Comparison of ENCODE assay signal across 20 mouse cellular contexts in genomic region chr2:119174866-119175265, GRCm38 (mm10). TPM values are rescaled to one million over a fixed set of nuclear protein-coding genes. Genes with fewer than 3 reads are reported as not detected.
DNase-seq lines count a peak whose midpoint lies in the region; ATAC-seq and TF ChIP-seq lines count a peak whose summit lies in the region.
"Had no signal": no experiment of that assay in that cellular context is flagged by ENCODE, and none has a peak within 500 bp of the region (broad histone marks: within the 10 kb centered on the region; RNA-seq: fewer than 3 reads in every experiment).

No protein-coding gene starts in this region.

- DNase-seq in forebrain, embryonic 10.5 days (ENCODE audit: extremely low spot score, low spot score), result no peak
- no peak for DNase-seq in forebrain, embryonic 11.5 days (ENCODE audit: low spot score)
- peak; percentile 31 for DNase-seq in kidney, postnatal 10 days
- no peak for DNase-seq in kidney, adult 9 months
- DNase-seq in 3T3-L1 (ENCODE audit: low read depth, low spot score), result peak; percentile 72
- no peak for DNase-seq in thymus, postnatal 0 days (ENCODE audit: low spot score)
- no peak for DNase-seq in adipocyte (ENCODE audit: low spot score)
- DNase-seq: cerebellum, adult 18-20 months; cerebellum, postnatal 36 days; gastrocnemius, postnatal 36 days; liver, embryonic 13.5 days; lung, embryonic 14.5 days; right cerebral cortex, postnatal 25 days; thymus, postnatal 14 days had no signal

- peak overlapping the region; percentile 58 for H3K27ac ChIP-seq in forebrain, embryonic 10.5 days
- H3K27ac ChIP-seq in forebrain, embryonic 11.5 days (ENCODE audit: low read depth, low read length), result no peak overlapping the region
- H3K27ac ChIP-seq in embryonic fibroblast, embryonic 13.5 days (ENCODE audit: insufficient read depth, low read length), result peak overlapping the region; percentile 29; the same call in 1 of the 2 replicates
- H3K27ac ChIP-seq: forebrain, embryonic 15.5 days; limb, embryonic 13.5 days; liver, embryonic 13.5 days had no signal

- no peak for TF ChIP-seq POLR2A in embryonic fibroblast, embryonic 13.5 days (IDR thresholded peaks at IDR 0.05; ENCODE audit: low read depth, low read length)

- H3K9me3 ChIP-seq in forebrain, embryonic 10.5 days, result no peaks in the 10 kb centered on the region
- H3K9me3 ChIP-seq in forebrain, embryonic 11.5 days (ENCODE audit: control insufficient read depth, low read length), result no peaks in the 10 kb centered on the region
- H3K9me3 ChIP-seq: forebrain, embryonic 15.5 days; limb, embryonic 13.5 days; liver, embryonic 13.5 days had no signal

- H3K4me1 ChIP-seq in forebrain, embryonic 10.5 days, result peaks cover 37% of the 10 kb centered on the region
- H3K4me1 ChIP-seq in forebrain, embryonic 11.5 days (replicated peaks; ENCODE audit: control insufficient read depth, insufficient read depth, low read length), result peaks cover 6% of the 10 kb centered on the region; the same call in 1 of the 2 replicates
- peaks cover 13% of the 10 kb centered on the region for H3K4me1 ChIP-seq in embryonic fibroblast, embryonic 13.5 days (ENCODE audit: control insufficient read depth, insufficient read depth, low read length)

- H3K4me2 ChIP-seq in forebrain, embryonic 11.5 days (ENCODE audit: low read depth, low read length, severe bottlenecking), result no peak overlapping the region
- H3K4me2 ChIP-seq: forebrain, embryonic 15.5 days; limb, embryonic 13.5 days; liver, embryonic 13.5 days; lung, embryonic 14.5 days had no signal

- no peak for ATAC-seq in forebrain, embryonic 11.5 days (replicated peaks; ENCODE audit: low FRiP score)
- ATAC-seq: forebrain, embryonic 15.5 days; hindbrain, embryonic 16.5 days; intestine, embryonic 16.5 days had no signal

- no peak overlapping the region for H3K4me3 ChIP-seq in forebrain, embryonic 10.5 days
- H3K4me3 ChIP-seq in forebrain, embryonic 11.5 days (ENCODE audit: low read depth, low read length), result no peak overlapping the region
- H3K4me3 ChIP-seq in embryonic fibroblast, embryonic 13.5 days (ENCODE audit: insufficient read depth, low read length), result no peak overlapping the region
- H3K4me3 ChIP-seq: erythroblast, embryonic 14.5 days; forebrain, embryonic 15.5 days; limb, embryonic 13.5 days; liver, embryonic 13.5 days had no signal

- no peak overlapping the region; the same call in 1 of the 2 replicates for H3K9ac ChIP-seq in forebrain, embryonic 11.5 days (ENCODE audit: low read length)
- H3K9ac ChIP-seq: forebrain, embryonic 15.5 days; limb, embryonic 13.5 days; liver, embryonic 13.5 days; lung, embryonic 14.5 days had no signal

- WGBS in forebrain, embryonic 10.5 days, result 66% methylated on average over 14 of the region's 14 CpGs
- WGBS in forebrain, embryonic 11.5 days, result 61% methylated on average over 14 of the region's 14 CpGs

- H3K27me3 ChIP-seq in forebrain, embryonic 10.5 days (ENCODE audit: poor library complexity, severe bottlenecking), result no peaks in the 10 kb centered on the region
- H3K27me3 ChIP-seq in forebrain, embryonic 11.5 days (ENCODE audit: control insufficient read depth, insufficient read depth, low read length), result no peaks in the 10 kb centered on the region
- H3K27me3 ChIP-seq: forebrain, embryonic 15.5 days; limb, embryonic 13.5 days; liver, embryonic 13.5 days had no signal

- peaks cover 38% of the 10 kb centered on the region for H3K36me3 ChIP-seq in forebrain, embryonic 10.5 days (replicated peaks)
- H3K36me3 ChIP-seq in forebrain, embryonic 11.5 days (ENCODE audit: control insufficient read depth, insufficient read depth, low read length), result no peaks in the 10 kb centered on the region

- TF ChIP-seq CTCF in embryonic fibroblast, embryonic 13.5 days (IDR thresholded peaks at IDR 0.05; ENCODE audit: borderline replicate concordance, insufficient read depth, low read length), result no peak

RNA-seq across cellular contexts. Expression of gene Gm14137, which starts 0.6 kb away (rescaled TPM):
- 0.90 and 0.93 TPM in 2 replicates for polyA plus RNA-seq in forebrain, embryonic 10.5 days (2016; fragmentation: Nextera tagmentation; extraction: Ambion mirVana)
- 0.28 and 0.29 TPM in 2 replicates for polyA plus RNA-seq in forebrain, embryonic 11.5 days (2014; fragmentation: Nextera tagmentation; extraction: Ambion mirVana)
- 0.32 TPM in 1 of 2 replicates, not detected in the other for polyA plus RNA-seq in embryonic fibroblast, embryonic 13.5 days (2011; ENCODE audit: insufficient read length, low read depth, missing spikeins)
- 0.37 and 0.44 TPM in 2 replicates for polyA plus RNA-seq in thymus, postnatal 0 days (2015; fragmentation: Nextera tagmentation; extraction: Ambion mirVana)
- polyA plus RNA-seq: erythroblast, embryonic 14.5 days had no signal

RNA-seq across cellular contexts. Expression of gene Gchfr, which starts 7.3 kb away (rescaled TPM):
- 5.6 and 6.2 TPM in 2 replicates for polyA plus RNA-seq in forebrain, embryonic 10.5 days (2016; fragmentation: Nextera tagmentation; extraction: Ambion mirVana)
- 2.7 and 4.1 TPM in 2 replicates for polyA plus RNA-seq in forebrain, embryonic 11.5 days (2014; fragmentation: Nextera tagmentation; extraction: Ambion mirVana)
- polyA plus RNA-seq in embryonic fibroblast, embryonic 13.5 days (2011; ENCODE audit: insufficient read length, low read depth, missing spikeins), result 1.9 and 3.7 TPM in 2 replicates
- polyA plus RNA-seq in thymus, postnatal 0 days (2015; fragmentation: Nextera tagmentation; extraction: Ambion mirVana), result 1.5 and 1.6 TPM in 2 replicates

RNA-seq across cellular contexts. Expression of gene Rmdn3, which starts 18.0 kb away (rescaled TPM):
- 50.9 and 54.0 TPM in 2 replicates for polyA plus RNA-seq in forebrain, embryonic 10.5 days (2016; fragmentation: Nextera tagmentation; extraction: Ambion mirVana)
- polyA plus RNA-seq in forebrain, embryonic 11.5 days (2014; fragmentation: Nextera tagmentation; extraction: Ambion mirVana), result 52.2 and 53.6 TPM in 2 replicates
- polyA plus RNA-seq in embryonic fibroblast, embryonic 13.5 days (2011; ENCODE audit: insufficient read length, low read depth, missing spikeins), result 15.8 and 18.9 TPM in 2 replicates
- polyA plus RNA-seq in thymus, postnatal 0 days (2015; fragmentation: Nextera tagmentation; extraction: Ambion mirVana), result 32.9 and 33.5 TPM in 2 replicates

RNA-seq across cellular contexts. Expression of gene Zfyve19, which starts 33.6 kb away (rescaled TPM):
- 53.9 and 56.9 TPM in 2 replicates for polyA plus RNA-seq in forebrain, embryonic 10.5 days (2016; fragmentation: Nextera tagmentation; extraction: Ambion mirVana)
- polyA plus RNA-seq in forebrain, embryonic 11.5 days (2014; fragmentation: Nextera tagmentation; extraction: Ambion mirVana), result 41.7 and 53.2 TPM in 2 replicates
- 15.2 and 22.5 TPM in 2 replicates for polyA plus RNA-seq in embryonic fibroblast, embryonic 13.5 days (2011; ENCODE audit: insufficient read length, low read depth, missing spikeins)
- 43.9 and 49.5 TPM in 2 replicates for polyA plus RNA-seq in thymus, postnatal 0 days (2015; fragmentation: Nextera tagmentation; extraction: Ambion mirVana)

RNA-seq across cellular contexts. Expression of gene Dnajc17, which starts 33.7 kb away (rescaled TPM):
- 21.6 and 28.2 TPM in 2 replicates for polyA plus RNA-seq in forebrain, embryonic 10.5 days (2016; fragmentation: Nextera tagmentation; extraction: Ambion mirVana)
- 26.6 and 27.1 TPM in 2 replicates for polyA plus RNA-seq in forebrain, embryonic 11.5 days (2014; fragmentation: Nextera tagmentation; extraction: Ambion mirVana)
- polyA plus RNA-seq in embryonic fibroblast, embryonic 13.5 days (2011; ENCODE audit: insufficient read length, low read depth, missing spikeins), result 8.1 and 9.6 TPM in 2 replicates
- 20.1 and 25.8 TPM in 2 replicates for polyA plus RNA-seq in thymus, postnatal 0 days (2015; fragmentation: Nextera tagmentation; extraction: Ambion mirVana)

Comparison
In these comparisons a context has a peak if more than half of its experiments do, and no peak if none do; other contexts are left out.
1. DNase-seq: peak in kidney, postnatal 10 days (single experiment) and 3T3-L1 (single experiment); none in forebrain, embryonic 10.5 days (single experiment), forebrain, embryonic 11.5 days (single experiment), kidney, adult 9 months (single experiment), thymus, postnatal 0 days (single experiment) and adipocyte (single experiment).